Mouse (Mus musculus): Measurements from ENCODE around the gene Knop1. TPM values are rescaled to one million over a fixed set of nuclear protein-coding genes. Genes with fewer than 3 reads are reported as not detected.

Knop1 gene
- total RNA-seq (2014; fragmentation: Nextera tagmentation): 21.0 and 23.2 TPM in 2 replicates
- 29.6 and 39.1 TPM in 2 replicates for total RNA-seq (2017)
- 9.0 and 11.2 TPM in 2 replicates for polyA plus RNA-seq (2012)

DNA sequence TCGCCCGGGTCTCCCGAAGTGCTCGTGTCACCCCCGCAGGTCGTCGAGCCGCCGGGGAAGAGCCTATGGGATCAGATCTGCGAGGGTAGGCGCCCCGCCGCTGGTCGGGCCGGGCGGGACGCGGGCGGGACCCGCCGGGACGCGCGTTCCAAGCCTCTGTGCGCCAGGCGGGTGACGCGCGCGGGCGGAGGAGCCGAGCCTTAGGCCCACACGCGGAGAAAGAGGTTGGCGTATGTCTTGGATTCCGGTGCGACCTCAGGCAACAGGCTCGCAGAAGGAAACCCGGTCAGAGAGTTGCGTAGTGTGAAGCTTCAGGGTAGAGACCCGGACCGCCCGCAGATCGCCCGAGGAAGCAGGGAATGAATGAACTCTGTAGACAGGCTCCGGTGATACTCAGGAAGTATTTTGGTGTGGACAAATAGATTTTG, at the start of gene Knop1:
Gene Knop1, minus strand, starts transcription at position 378 of the 428 bp plus-strand sequence.
- DNase-seq (ENCODE audit: low spot score) (no peak), ATAC-seq (ENCODE audit: extremely low read depth, insufficient number of reproducible peaks, low FRiP score, poor library complexity, severe bottlenecking) (no peak)
- H3K4me3 ChIP-seq (ENCODE audit: low read depth, low read length): peak within 1 kb of the TSS; percentile 89
- no peaks in the 10 kb centered on the region for H3K27me3 ChIP-seq (ENCODE audit: insufficient read depth, low read length)
- H3K36me3 ChIP-seq (replicated peaks): peaks cover 49% of the 10 kb centered on the region
- H3K9me3 ChIP-seq (replicated peaks): no peaks in the 10 kb centered on the region
- H3K4me1 ChIP-seq (ENCODE audit: insufficient read depth, low read depth, low read length): peaks cover 53% of the 10 kb centered on the region
- TF ChIP-seq CTCF (IDR thresholded peaks at IDR 0.05; ENCODE audit: low read depth, low read length) (no peak), GATA1 (IDR thresholded peaks at IDR 0.05; ENCODE audit: borderline replicate concordance, low read length) (no peak), GATA2 (IDR thresholded peaks at IDR 0.05; ENCODE audit: borderline replicate concordance, low read depth, low read length) (no peak), POLR2AphosphoS5 (IDR thresholded peaks at IDR 0.05; ENCODE audit: insufficient replicate concordance, low read depth, low read length) (no peak), TAL1 (conservative IDR thresholded peaks at IDR 0.05; ENCODE audit: low read depth, low read length) (no peak)

DNA sequence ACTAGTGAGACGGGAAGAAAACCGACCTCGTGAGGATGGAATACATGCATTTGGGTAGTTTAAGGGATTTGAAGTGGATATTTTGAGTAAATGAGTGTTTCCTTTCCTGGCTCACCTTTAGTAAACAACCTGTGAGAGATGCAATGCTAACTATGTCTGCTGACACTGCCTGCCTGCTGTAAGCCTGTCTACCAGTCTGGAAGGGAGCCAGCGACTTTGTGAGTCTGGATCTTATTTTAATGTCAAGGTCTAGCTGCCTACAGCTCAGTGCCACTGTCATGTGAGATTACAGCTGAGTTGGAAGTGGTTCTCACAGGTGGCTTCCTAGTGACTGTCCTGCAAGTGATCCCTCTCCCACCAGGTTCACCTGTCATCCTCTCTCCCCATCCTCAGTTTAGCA, 48.5 kb upstream of the Knop1 start:
- no peaks in the 10 kb centered on the region for H3K9me3 ChIP-seq (replicated peaks)
- TF ChIP-seq GATA1 (IDR thresholded peaks at IDR 0.05; ENCODE audit: borderline replicate concordance, low read length): no peak
- TF ChIP-seq TAL1 (conservative IDR thresholded peaks at IDR 0.05; ENCODE audit: low read depth, low read length): no peak
- TF ChIP-seq GATA2 (IDR thresholded peaks at IDR 0.05; ENCODE audit: borderline replicate concordance, low read depth, low read length): no peak
- no peak for TF ChIP-seq CTCF (IDR thresholded peaks at IDR 0.05; ENCODE audit: low read depth, low read length)
- no peak for TF ChIP-seq POLR2AphosphoS5 (IDR thresholded peaks at IDR 0.05; ENCODE audit: insufficient replicate concordance, low read depth, low read length)
- no peaks in the 10 kb centered on the region for H3K27me3 ChIP-seq (ENCODE audit: insufficient read depth, low read length)
- DNase-seq (ENCODE audit: low spot score) (no peak), ATAC-seq (ENCODE audit: extremely low read depth, insufficient number of reproducible peaks, low FRiP score, poor library complexity, severe bottlenecking) (no peak)
- no peaks in the 10 kb centered on the region for H3K4me1 ChIP-seq (ENCODE audit: insufficient read depth, low read depth, low read length)
- H3K4me3 ChIP-seq (ENCODE audit: low read depth, low read length): no peak overlapping the region
- H3K36me3 ChIP-seq (replicated peaks): no peaks in the 10 kb centered on the region

DNA sequence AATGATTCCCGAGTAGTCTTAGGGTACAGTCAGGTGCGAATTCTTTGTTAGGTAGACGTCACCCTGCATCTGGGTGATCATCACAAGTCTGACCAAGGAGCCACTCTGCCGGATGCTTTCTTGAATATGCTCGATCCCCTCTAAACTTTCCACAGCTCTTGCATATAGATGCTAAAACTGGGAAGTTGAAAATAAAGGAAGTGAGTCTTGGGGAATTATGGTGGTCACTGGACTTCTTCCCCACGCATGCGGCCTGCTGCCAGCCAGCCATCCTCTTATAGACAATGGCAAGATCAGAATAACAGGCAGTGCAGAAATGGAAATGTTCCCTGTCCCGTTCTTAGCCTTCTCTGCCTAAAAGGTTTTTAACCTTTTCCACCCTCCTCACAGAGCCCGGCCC, 47.8 kb upstream of the Knop1 start:
- no peak for ATAC-seq (ENCODE audit: extremely low read depth, insufficient number of reproducible peaks, low FRiP score, poor library complexity, severe bottlenecking)
- no peak for DNase-seq (ENCODE audit: low spot score)
- Histone ChIP-seq H3K36me3 (replicated peaks) (no peaks in the 10 kb centered on the region), H3K4me3 (ENCODE audit: low read depth, low read length) (no peak overlapping the region), H3K4me1 (ENCODE audit: insufficient read depth, low read depth, low read length) (no peaks in the 10 kb centered on the region), H3K9me3 (replicated peaks) (no peaks in the 10 kb centered on the region), H3K27me3 (ENCODE audit: insufficient read depth, low read length) (no peaks in the 10 kb centered on the region)
- TF ChIP-seq GATA2 (IDR thresholded peaks at IDR 0.05; ENCODE audit: borderline replicate concordance, low read depth, low read length) (no peak), POLR2AphosphoS5 (IDR thresholded peaks at IDR 0.05; ENCODE audit: insufficient replicate concordance, low read depth, low read length) (no peak), CTCF (IDR thresholded peaks at IDR 0.05; ENCODE audit: low read depth, low read length) (no peak), GATA1 (IDR thresholded peaks at IDR 0.05; ENCODE audit: borderline replicate concordance, low read length) (no peak), TAL1 (conservative IDR thresholded peaks at IDR 0.05; ENCODE audit: low read depth, low read length) (no peak)

DNA sequence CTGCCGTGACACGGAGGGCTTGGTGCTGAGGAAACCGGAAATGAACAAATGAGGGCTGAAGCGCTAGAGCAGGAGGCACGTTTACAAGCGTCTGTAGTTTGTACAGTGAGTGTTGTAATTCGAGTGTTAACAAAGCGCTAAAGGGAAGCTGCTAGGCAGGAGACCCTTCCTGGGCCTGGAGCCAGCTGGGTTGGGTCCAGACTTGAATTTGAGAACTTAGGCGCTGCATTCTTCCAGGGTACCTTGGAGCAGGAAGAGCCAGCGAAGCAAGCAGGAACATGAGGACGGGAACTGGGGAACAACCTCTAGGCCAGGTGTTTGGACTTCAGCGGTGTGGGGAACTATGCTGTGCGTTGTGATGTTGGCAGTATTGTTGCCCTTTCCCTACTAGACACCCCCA, 46.9 kb upstream of the Knop1 start:
- no peaks in the 10 kb centered on the region for H3K9me3 ChIP-seq (replicated peaks)
- no peak for TF ChIP-seq GATA2 (IDR thresholded peaks at IDR 0.05; ENCODE audit: borderline replicate concordance, low read depth, low read length)
- TF ChIP-seq CTCF (IDR thresholded peaks at IDR 0.05; ENCODE audit: low read depth, low read length): no peak
- TF ChIP-seq POLR2AphosphoS5 (IDR thresholded peaks at IDR 0.05; ENCODE audit: insufficient replicate concordance, low read depth, low read length): no peak
- TF ChIP-seq GATA1 (IDR thresholded peaks at IDR 0.05; ENCODE audit: borderline replicate concordance, low read length): no peak
- TF ChIP-seq TAL1 (conservative IDR thresholded peaks at IDR 0.05; ENCODE audit: low read depth, low read length): no peak
- H3K4me3 ChIP-seq (ENCODE audit: low read depth, low read length): no peak overlapping the region
- H3K36me3 ChIP-seq (replicated peaks): no peaks in the 10 kb centered on the region
- H3K4me1 ChIP-seq (ENCODE audit: insufficient read depth, low read depth, low read length): no peaks in the 10 kb centered on the region
- DNase-seq (ENCODE audit: low spot score): no peak
- ATAC-seq (ENCODE audit: extremely low read depth, insufficient number of reproducible peaks, low FRiP score, poor library complexity, severe bottlenecking): no peak
- no peaks in the 10 kb centered on the region for H3K27me3 ChIP-seq (ENCODE audit: insufficient read depth, low read length)

DNA sequence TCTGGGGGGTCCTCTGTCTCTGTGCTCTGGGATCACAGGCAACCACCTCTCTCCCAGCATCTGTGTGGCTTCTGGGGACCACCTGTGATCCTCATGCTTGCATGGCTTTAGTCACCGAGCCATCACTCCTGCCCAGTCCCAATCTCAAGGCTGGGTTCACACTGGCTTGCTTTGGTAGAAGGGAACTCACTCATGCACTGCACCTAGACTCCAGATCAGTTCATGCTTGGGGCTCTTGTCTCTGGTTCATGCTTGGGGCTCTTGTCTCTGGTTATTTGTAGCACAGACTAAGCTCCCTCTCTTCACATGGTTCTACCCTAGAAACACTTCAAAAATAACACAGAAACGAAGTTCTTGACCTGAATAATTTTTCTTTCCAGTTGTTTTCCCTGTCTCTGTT, 44.0 kb upstream of the Knop1 start:
- Histone ChIP-seq H3K4me1 (ENCODE audit: insufficient read depth, low read depth, low read length) (no peaks in the 10 kb centered on the region), H3K27me3 (ENCODE audit: insufficient read depth, low read length) (no peaks in the 10 kb centered on the region), H3K4me3 (ENCODE audit: low read depth, low read length) (no peak overlapping the region), H3K9me3 (replicated peaks) (no peaks in the 10 kb centered on the region), H3K36me3 (replicated peaks) (no peaks in the 10 kb centered on the region)
- ATAC-seq (ENCODE audit: extremely low read depth, insufficient number of reproducible peaks, low FRiP score, poor library complexity, severe bottlenecking): no peak
- no peak for DNase-seq (ENCODE audit: low spot score)
- TF ChIP-seq CTCF (IDR thresholded peaks at IDR 0.05; ENCODE audit: low read depth, low read length): no peak
- no peak for TF ChIP-seq TAL1 (conservative IDR thresholded peaks at IDR 0.05; ENCODE audit: low read depth, low read length)
- no peak for TF ChIP-seq GATA1 (IDR thresholded peaks at IDR 0.05; ENCODE audit: borderline replicate concordance, low read length)
- TF ChIP-seq POLR2AphosphoS5 (IDR thresholded peaks at IDR 0.05; ENCODE audit: insufficient replicate concordance, low read depth, low read length): no peak
- TF ChIP-seq GATA2 (IDR thresholded peaks at IDR 0.05; ENCODE audit: borderline replicate concordance, low read depth, low read length): no peak

DNA sequence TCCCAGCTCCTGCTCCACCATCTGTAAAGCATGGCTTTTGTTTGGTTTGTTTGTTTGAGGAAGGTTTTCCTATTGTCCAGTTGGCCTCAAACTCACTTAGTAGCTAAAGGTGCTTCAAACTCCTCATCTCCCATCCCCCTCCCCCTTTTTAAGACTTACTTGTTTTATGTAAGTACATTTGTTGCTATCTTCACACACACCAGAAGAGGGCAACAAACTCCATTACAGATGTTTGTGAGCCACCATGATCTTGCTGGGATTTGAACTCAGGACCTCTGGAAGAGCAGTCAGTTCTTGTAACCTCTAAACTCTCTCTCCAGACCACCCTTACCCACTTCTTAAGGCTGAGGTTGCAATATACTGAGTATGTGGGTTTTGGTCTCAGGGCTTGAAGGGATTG, 42.0 kb upstream of the Knop1 start:
- ATAC-seq (ENCODE audit: extremely low read depth, insufficient number of reproducible peaks, low FRiP score, poor library complexity, severe bottlenecking) (no peak), DNase-seq (ENCODE audit: low spot score) (no peak)
- Histone ChIP-seq H3K4me3 (ENCODE audit: low read depth, low read length) (no peak overlapping the region), H3K9me3 (replicated peaks) (no peaks in the 10 kb centered on the region), H3K36me3 (replicated peaks) (no peaks in the 10 kb centered on the region), H3K4me1 (ENCODE audit: insufficient read depth, low read depth, low read length) (no peaks in the 10 kb centered on the region), H3K27me3 (ENCODE audit: insufficient read depth, low read length) (0 out of 2 replicates have a peak, but pooled peaks cover 1% of the 10 kb centered on the region)
- no peak for TF ChIP-seq GATA2 (IDR thresholded peaks at IDR 0.05; ENCODE audit: borderline replicate concordance, low read depth, low read length)
- no peak for TF ChIP-seq POLR2AphosphoS5 (IDR thresholded peaks at IDR 0.05; ENCODE audit: insufficient replicate concordance, low read depth, low read length)
- no peak for TF ChIP-seq TAL1 (conservative IDR thresholded peaks at IDR 0.05; ENCODE audit: low read depth, low read length)
- TF ChIP-seq GATA1 (IDR thresholded peaks at IDR 0.05; ENCODE audit: borderline replicate concordance, low read length): no peak
- no peak for TF ChIP-seq CTCF (IDR thresholded peaks at IDR 0.05; ENCODE audit: low read depth, low read length)
